Mouse (Mus musculus): ENCODE results near the gene Lingo2. TPM values are rescaled to one million over a fixed set of nuclear protein-coding genes. Genes with fewer than 3 reads are reported as not detected.
"Not testable (repeated sequence)": the region's sequence is repeated elsewhere in the genome, so short reads cannot be mapped to it uniquely, and the experiment has no call there.

The Lingo2 gene
- polyA plus RNA-seq, 1 experiment from 2014 or later, result 75.0 TPM

GRCm38 (mm10) chr4:36078910-36079525 is 872.5 kb downstream of the Lingo2 start:
- no peaks in the 10 kb centered on the region for H3K9me3 ChIP-seq (ENCODE audit: control insufficient read depth, low read length)
- no peaks in the 10 kb centered on the region for H3K4me1 ChIP-seq (ENCODE audit: control insufficient read depth, insufficient read depth, low read depth, low read length)
- H3K27ac ChIP-seq (ENCODE audit: low read depth, low read length), result no peak overlapping the region
- H3K36me3 ChIP-seq (ENCODE audit: control insufficient read depth, insufficient read depth, low read length), result no peaks in the 10 kb centered on the region
- H3K4me3 ChIP-seq (ENCODE audit: low read length), result no peak overlapping the region
- H3K27me3 ChIP-seq (replicated peaks; ENCODE audit: control insufficient read depth, insufficient read depth, low read length), result no peaks in the 10 kb centered on the region
- H3K4me2 ChIP-seq (ENCODE audit: low read length), result no peak overlapping the region
- no peak for ATAC-seq
- H3K9ac ChIP-seq (ENCODE audit: low read depth, low read length), result no peak overlapping the region
- 89% methylated on average over 6 of the region's 6 CpGs for WGBS

GRCm38 (mm10) chr4:36064701-36065100 is 886.8 kb downstream of the Lingo2 start:
- ATAC-seq; H3K4me1 ChIP-seq (ENCODE audit: control insufficient read depth, insufficient read depth, low read depth, low read length); H3K36me3 ChIP-seq (ENCODE audit: control insufficient read depth, insufficient read depth, low read length); H3K4me3 ChIP-seq (ENCODE audit: low read length); H3K9ac ChIP-seq (ENCODE audit: low read depth, low read length); H3K9me3 ChIP-seq (ENCODE audit: control insufficient read depth, low read length); H3K4me2 ChIP-seq (ENCODE audit: low read length); H3K27me3 ChIP-seq (replicated peaks; ENCODE audit: control insufficient read depth, insufficient read depth, low read length); H3K27ac ChIP-seq (ENCODE audit: low read depth, low read length): not testable (repeated sequence)
- WGBS, result 53% methylated on average over 1 of the region's 1 CpGs

GRCm38 (mm10) chr4:36052791-36053376 is 898.7 kb downstream of the Lingo2 start:
- no peak overlapping the region for H3K9ac ChIP-seq (ENCODE audit: low read depth, low read length)
- 43% methylated on average over 6 of the region's 6 CpGs for WGBS
- H3K4me2 ChIP-seq (ENCODE audit: low read length), result no peak overlapping the region
- no peaks in the 10 kb centered on the region for H3K27me3 ChIP-seq (replicated peaks; ENCODE audit: control insufficient read depth, insufficient read depth, low read length)
- no peak for ATAC-seq
- H3K27ac ChIP-seq (ENCODE audit: low read depth, low read length), result no peak overlapping the region
- no peak overlapping the region for H3K4me3 ChIP-seq (ENCODE audit: low read length)
- H3K4me1 ChIP-seq (ENCODE audit: control insufficient read depth, insufficient read depth, low read depth, low read length), result no peaks in the 10 kb centered on the region
- no peaks in the 10 kb centered on the region for H3K9me3 ChIP-seq (ENCODE audit: control insufficient read depth, low read length)
- no peaks in the 10 kb centered on the region for H3K36me3 ChIP-seq (ENCODE audit: control insufficient read depth, insufficient read depth, low read length)

- Histone ChIP-seq H3K27ac (ENCODE audit: low read depth, low read length) (no peak overlapping the region), H3K4me2 (ENCODE audit: low read length) (no peak overlapping the region), H3K27me3 (replicated peaks; ENCODE audit: control insufficient read depth, insufficient read depth, low read length) (no peaks in the 10 kb centered on the region), H3K4me1 (ENCODE audit: control insufficient read depth, insufficient read depth, low read depth, low read length) (no peaks in the 10 kb centered on the region), H3K9me3 (ENCODE audit: control insufficient read depth, low read length) (no peaks in the 10 kb centered on the region), H3K4me3 (ENCODE audit: low read length) (no peak overlapping the region), H3K36me3 (ENCODE audit: control insufficient read depth, insufficient read depth, low read length) (no peaks in the 10 kb centered on the region), H3K9ac (ENCODE audit: low read depth, low read length) (no peak overlapping the region)
- ATAC-seq, result no peak
- 90% methylated on average over 3 of the region's 3 CpGs for WGBS
Observed at GRCm38 (mm10) chr4:36040361-36040760, 911.2 kb downstream of the Lingo2 start.

- WGBS, result 92% methylated on average over 2 of the region's 2 CpGs
- Histone ChIP-seq H3K27me3 (replicated peaks; ENCODE audit: control insufficient read depth, insufficient read depth, low read length) (no peaks in the 10 kb centered on the region), H3K9me3 (ENCODE audit: control insufficient read depth, low read length) (no peaks in the 10 kb centered on the region), H3K27ac (ENCODE audit: low read depth, low read length) (no peak overlapping the region), H3K4me1 (ENCODE audit: control insufficient read depth, insufficient read depth, low read depth, low read length) (no peaks in the 10 kb centered on the region), H3K9ac (ENCODE audit: low read depth, low read length) (no peak overlapping the region), H3K4me2 (ENCODE audit: low read length) (no peak overlapping the region), H3K36me3 (ENCODE audit: control insufficient read depth, insufficient read depth, low read length) (no peaks in the 10 kb centered on the region), H3K4me3 (ENCODE audit: low read length) (no peak overlapping the region)
- ATAC-seq, result no peak
Observed at GRCm38 (mm10) chr4:36038742-36039141, 912.8 kb downstream of the Lingo2 start.

- Histone ChIP-seq H3K36me3 (ENCODE audit: control insufficient read depth, insufficient read depth, low read length) (no peaks in the 10 kb centered on the region), H3K4me2 (ENCODE audit: low read length) (no peak overlapping the region), H3K9ac (ENCODE audit: low read depth, low read length) (no peak overlapping the region), H3K27ac (ENCODE audit: low read depth, low read length) (no peak overlapping the region), H3K4me3 (ENCODE audit: low read length) (no peak overlapping the region), H3K27me3 (replicated peaks; ENCODE audit: control insufficient read depth, insufficient read depth, low read length) (no peaks in the 10 kb centered on the region), H3K9me3 (ENCODE audit: control insufficient read depth, low read length) (no peaks in the 10 kb centered on the region), H3K4me1 (ENCODE audit: control insufficient read depth, insufficient read depth, low read depth, low read length) (no peaks in the 10 kb centered on the region)
- 89% methylated on average over 5 of the region's 5 CpGs for WGBS
- ATAC-seq, result no peak
Observed at GRCm38 (mm10) chr4:36032039-36032438, 919.5 kb downstream of the Lingo2 start.

GRCm38 (mm10) chr4:36014181-36014580 is 937.4 kb downstream of the Lingo2 start:
- Histone ChIP-seq H3K4me2 (ENCODE audit: low read length) (no peak overlapping the region), H3K27me3 (replicated peaks; ENCODE audit: control insufficient read depth, insufficient read depth, low read length) (no peaks in the 10 kb centered on the region), H3K27ac (ENCODE audit: low read depth, low read length) (no peak overlapping the region), H3K36me3 (ENCODE audit: control insufficient read depth, insufficient read depth, low read length) (no peaks in the 10 kb centered on the region), H3K4me3 (ENCODE audit: low read length) (no peak overlapping the region), H3K4me1 (ENCODE audit: control insufficient read depth, insufficient read depth, low read depth, low read length) (no peaks in the 10 kb centered on the region), H3K9ac (ENCODE audit: low read depth, low read length) (no peak overlapping the region), H3K9me3 (ENCODE audit: control insufficient read depth, low read length) (no peaks in the 10 kb centered on the region)
- WGBS, result 79% methylated on average over 4 of the region's 4 CpGs
- no peak for ATAC-seq

- no peaks in the 10 kb centered on the region for H3K36me3 ChIP-seq (ENCODE audit: control insufficient read depth, insufficient read depth, low read length)
- no peak overlapping the region for H3K27ac ChIP-seq (ENCODE audit: low read depth, low read length)
- 80% methylated on average over 2 of the region's 2 CpGs for WGBS
- H3K27me3 ChIP-seq (replicated peaks; ENCODE audit: control insufficient read depth, insufficient read depth, low read length), result no peaks in the 10 kb centered on the region
- H3K9me3 ChIP-seq (ENCODE audit: control insufficient read depth, low read length), result no peaks in the 10 kb centered on the region
- no peak overlapping the region for H3K4me2 ChIP-seq (ENCODE audit: low read length)
- H3K4me3 ChIP-seq (ENCODE audit: low read length), result no peak overlapping the region
- H3K4me1 ChIP-seq (ENCODE audit: control insufficient read depth, insufficient read depth, low read depth, low read length), result no peaks in the 10 kb centered on the region
- ATAC-seq, result no peak
- H3K9ac ChIP-seq (ENCODE audit: low read depth, low read length), result no peak overlapping the region
Observed at GRCm38 (mm10) chr4:35992005-35992763, 959.4 kb downstream of the Lingo2 start.

- H3K4me3 ChIP-seq (ENCODE audit: low read length), result no peak overlapping the region
- H3K4me1 ChIP-seq (ENCODE audit: control insufficient read depth, insufficient read depth, low read depth, low read length), result no peaks in the 10 kb centered on the region
- H3K4me2 ChIP-seq (ENCODE audit: low read length), result no peak overlapping the region
- H3K9ac ChIP-seq (ENCODE audit: low read depth, low read length), result no peak overlapping the region
- no peaks in the 10 kb centered on the region for H3K9me3 ChIP-seq (ENCODE audit: control insufficient read depth, low read length)
- no peaks in the 10 kb centered on the region for H3K36me3 ChIP-seq (ENCODE audit: control insufficient read depth, insufficient read depth, low read length)
- no peaks in the 10 kb centered on the region for H3K27me3 ChIP-seq (replicated peaks; ENCODE audit: control insufficient read depth, insufficient read depth, low read length)
- H3K27ac ChIP-seq (ENCODE audit: low read depth, low read length), result no peak overlapping the region
- no peak for ATAC-seq
- 76% methylated on average over 6 of the region's 6 CpGs for WGBS
Observed at GRCm38 (mm10) chr4:35986012-35986411, 965.5 kb downstream of the Lingo2 start.

Data from hindbrain, embryonic 16.5 days (tissue).